Mouse (Mus musculus) testis, adult 2 months (tissue): Measurements from ENCODE around the gene Erc1.

Experiments
- CTCF ChIP-seq: fragments of 200-500 bp; IDR thresholded peaks from 2 replicates; pipeline ENCODE4 v1.5.1; 2012; ENCODE audit warnings: low read depth, mild to moderate bottlenecking, inconsistent platforms, low read length, moderate library complexity; ENCODE audit not compliant: control insufficient read depth, insufficient read depth, insufficient replicate concordance
- POLR2A ChIP-seq: fragments of 200-500 bp; IDR thresholded peaks from 2 replicates; pipeline ENCODE4 v1.6.1; 2012; ENCODE audit warnings: low read depth, mild to moderate bottlenecking, inconsistent platforms, low read length, moderate library complexity; ENCODE audit not compliant: control insufficient read depth

DNA sequence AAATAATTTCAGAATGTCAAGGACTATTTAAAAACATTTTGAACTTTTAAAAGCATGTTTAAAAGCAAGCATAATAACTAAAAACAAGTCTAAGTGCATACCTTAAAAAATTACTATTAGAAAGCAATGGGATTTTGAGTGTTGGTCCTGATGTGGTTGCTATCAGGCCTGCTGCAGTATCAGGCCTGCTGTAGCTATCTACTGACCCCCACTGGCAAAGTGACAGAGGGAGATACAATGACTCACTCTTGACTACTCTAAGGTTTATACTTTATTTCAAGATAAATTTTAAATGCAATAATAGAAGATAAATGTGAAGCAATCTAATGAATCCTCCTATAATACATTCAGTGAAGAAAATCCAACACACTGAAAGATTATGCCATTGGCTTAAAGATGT is 138.4 kb downstream of the Erc1 start:
- TF ChIP-seq CTCF (no peak), POLR2A (no peak)
